Mouse (Mus musculus) small intestine, adult 2 months (tissue): ENCODE data around the gene Adamts9.

Experiments used
- CTCF ChIP-seq: fragments of 200-500 bp; IDR thresholded peaks from 2 replicates; pipeline ENCODE4 v1.5.1; 2012; ENCODE audit warnings: low read depth, mild to moderate bottlenecking, control low read depth, inconsistent platforms, low read length, moderate library complexity, mixed read lengths; ENCODE audit not compliant: insufficient replicate concordance, insufficient read length; ENCODE audit errors: extremely low read depth
- POLR2A ChIP-seq: fragments of 200-500 bp; IDR thresholded peaks from 2 replicates; pipeline ENCODE4 v1.6.1; 2012; ENCODE audit warnings: low read depth, mild to moderate bottlenecking, control low read depth, inconsistent platforms, low read length, moderate library complexity

GRCm38 (mm10) chr6:92987846-92988619, 44.7 kb upstream of the Adamts9 start:
- TF ChIP-seq POLR2A (no peak), CTCF (no peak)
